Mouse (Mus musculus) adrenal gland, postnatal 14 days (tissue): Measurements from ENCODE around the gene Cdh4. TPM values are rescaled to one million over a fixed set of nuclear protein-coding genes. Genes with fewer than 3 reads are reported as not detected.

ENCODE experiments used
- DNase-seq: peaks from one replicate; pipeline ENCODE4 v3.0.0; 2021; ENCODE audit warnings: mixed read lengths
- total RNA-seq: library from RNA; stranded (reverse); gene quantifications from 2 replicates; pipeline ENCODE4 v1.2.3, GENCODE M21; 2021

Cdh4 gene
- total RNA-seq, 1 experiment from 2014 or later = 5.4 TPM

DNA sequence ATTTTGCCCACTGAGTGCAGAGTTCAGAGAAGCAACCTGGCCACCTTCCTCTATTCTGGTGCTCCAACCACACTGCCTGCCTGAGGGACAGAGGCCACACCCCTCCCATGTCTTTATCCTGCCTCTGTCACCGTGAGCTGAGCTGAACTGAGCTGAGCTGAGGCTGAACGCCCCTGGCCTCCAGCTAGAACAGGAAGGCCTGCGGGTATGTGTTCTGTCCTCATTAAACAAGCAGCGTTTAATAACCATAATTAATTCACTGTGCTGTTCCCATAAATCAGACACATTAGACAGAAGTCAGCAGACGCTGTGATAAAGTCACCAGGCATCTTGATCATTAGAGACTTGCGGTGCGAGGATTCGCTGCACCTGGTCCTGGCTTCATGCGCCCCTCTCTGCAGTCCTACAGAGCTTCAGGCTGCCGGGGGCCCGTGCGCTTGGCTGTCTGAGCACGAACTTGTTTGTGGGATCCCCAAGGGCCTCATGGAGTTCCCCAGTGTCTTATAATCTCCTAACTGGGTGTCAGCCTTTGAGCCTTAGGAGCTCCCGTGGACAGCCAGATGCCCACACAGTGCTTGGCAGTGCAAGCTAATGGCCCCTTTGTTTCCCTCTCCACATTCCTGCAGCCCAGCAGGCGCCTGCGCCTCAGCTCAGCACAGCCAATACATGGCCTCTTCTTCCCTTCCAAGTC lies 291.1 kb downstream of the Cdh4 start:
- no peak for DNase-seq

DNA sequence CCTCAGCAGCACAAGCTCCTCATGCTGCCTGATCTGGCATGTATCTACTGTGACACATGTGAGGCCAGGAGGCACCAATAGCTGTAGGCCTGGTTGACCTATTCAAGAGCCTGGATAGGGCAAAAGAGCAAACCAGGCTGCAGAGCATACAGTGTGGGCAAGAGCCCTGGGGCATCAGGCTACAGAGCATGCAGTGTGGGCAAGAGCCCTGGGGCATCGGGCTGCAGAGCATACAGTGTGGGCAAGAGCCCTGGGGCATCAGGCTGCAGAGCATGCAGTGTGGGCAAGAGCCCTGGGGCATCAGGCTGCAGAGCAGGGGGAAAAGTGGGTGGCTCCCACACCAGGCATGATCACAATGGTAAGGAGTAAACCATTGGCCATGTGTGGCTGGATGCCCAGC lies 300.2 kb downstream of the Cdh4 start:
- no peak for DNase-seq

GRCm38 (mm10) chr2:179742828-179743227 lies 300.6 kb downstream of the Cdh4 start:
- no peak for DNase-seq

- DNase-seq = no peak
Measured at GRCm38 (mm10) chr2:179746491-179746890, 304.3 kb downstream of the Cdh4 start.

- no peak for DNase-seq
Measured at GRCm38 (mm10) chr2:179749399-179749798, 307.2 kb downstream of the Cdh4 start.

DNA sequence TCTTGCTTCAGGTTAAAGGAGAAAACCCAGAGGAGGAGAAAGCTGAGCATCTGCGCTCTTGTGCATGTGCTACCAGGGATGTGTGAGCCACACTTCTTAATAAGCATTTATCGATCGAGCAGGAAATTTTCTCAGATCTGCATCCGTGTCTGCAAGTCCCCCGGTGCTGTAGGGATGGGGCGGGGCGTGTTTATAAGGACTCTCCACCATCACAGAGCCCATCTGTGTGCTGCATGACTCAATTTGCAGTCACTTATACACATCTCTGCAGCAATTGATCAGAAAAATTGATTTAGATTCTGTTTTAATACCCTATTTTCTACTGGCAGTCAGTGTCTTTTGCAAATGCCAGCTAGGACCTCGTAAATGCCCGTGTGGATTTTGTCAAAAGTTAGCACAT lies 311.6 kb downstream of the Cdh4 start:
- DNase-seq = no peak

DNA sequence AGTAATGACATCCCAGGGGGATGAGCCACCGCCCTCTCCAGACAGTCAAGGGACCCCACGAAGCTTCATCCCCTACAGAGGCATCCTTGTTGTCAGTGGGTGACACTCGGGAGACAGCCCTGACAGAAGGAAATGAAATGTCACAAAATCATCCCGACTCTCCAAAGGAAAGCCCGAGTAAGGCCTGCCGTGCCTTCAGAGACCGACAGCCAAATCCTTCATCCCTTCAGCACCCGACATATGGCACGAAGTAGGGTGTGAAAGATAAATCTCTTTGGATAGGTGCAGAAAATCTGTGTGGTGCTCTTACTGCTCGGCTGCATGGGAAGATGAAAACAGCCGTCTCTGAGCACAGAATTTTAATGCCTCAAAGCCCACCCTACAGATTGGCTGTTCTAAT lies 312.5 kb downstream of the Cdh4 start:
- DNase-seq = no peak

DNA sequence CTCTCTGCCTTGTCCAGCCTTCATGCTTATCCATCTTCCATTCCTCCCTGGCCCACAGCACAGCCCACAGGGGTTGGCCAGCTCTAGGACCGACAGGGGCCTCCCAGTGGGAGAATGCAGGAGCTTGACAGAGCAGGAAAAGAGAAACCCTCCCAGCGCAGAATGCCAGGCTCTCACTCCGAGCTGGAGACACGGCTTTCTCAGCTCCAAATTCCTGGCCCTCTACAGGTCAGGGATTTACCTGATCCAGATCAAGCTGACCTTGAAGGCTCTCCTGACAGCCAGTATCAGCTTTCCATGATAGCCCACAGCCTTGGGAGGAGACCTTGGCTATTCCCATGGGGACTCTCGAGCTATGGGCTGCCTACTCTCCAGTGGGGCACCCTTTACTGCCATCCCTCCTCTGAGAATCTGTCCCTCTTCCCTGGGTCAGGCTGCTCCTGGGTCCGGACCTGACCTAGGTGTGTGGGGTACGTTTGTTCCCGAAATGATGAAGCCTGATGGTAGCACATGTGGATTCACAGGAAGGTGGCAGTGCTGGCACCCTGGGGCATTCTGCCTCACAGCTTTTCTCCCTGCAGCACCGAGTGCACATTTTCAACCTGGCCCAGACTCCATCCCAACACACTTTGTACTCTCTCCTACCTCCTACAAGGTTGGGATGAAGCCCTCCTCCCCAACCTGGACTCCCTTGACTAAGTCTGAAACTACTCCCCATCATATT lies 319.6 kb downstream of the Cdh4 start:
- no peak for DNase-seq

DNA sequence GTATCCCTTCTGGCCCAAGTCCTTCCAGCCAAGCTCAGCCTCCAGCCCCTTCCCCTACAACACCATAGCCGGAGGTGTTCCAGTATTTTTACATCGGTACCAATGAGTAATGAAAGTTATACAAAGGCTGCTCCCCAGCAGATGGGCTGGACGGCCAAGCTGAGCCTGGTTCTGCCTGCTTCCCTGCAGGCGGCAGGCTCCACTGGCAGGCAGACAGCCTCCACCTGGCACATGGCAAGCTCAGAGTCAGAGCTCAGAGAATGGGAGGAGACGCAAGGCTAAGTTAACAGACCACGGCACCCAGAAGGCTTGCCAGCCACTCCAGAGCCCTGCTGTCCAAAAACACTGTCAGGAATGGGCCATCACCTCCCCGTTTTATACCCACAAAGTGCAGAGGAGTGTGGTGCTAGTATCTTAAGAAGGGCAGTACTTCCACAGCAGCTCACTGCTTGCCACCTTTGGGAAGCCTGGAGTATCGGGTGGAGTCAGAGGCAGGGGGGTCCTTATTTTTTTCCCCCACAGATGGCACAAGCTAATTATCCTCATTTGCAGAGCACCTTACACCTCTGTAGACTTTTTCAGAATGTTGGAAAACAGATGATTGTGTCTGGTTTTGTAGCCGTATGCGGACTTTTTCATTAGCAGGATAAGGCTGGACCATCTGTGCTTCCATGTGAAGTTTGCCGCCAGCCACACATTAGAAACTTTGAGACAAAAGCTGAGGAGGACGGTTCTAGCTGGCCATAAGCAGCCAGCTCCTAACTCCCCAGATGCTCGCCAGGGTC lies 320.5 kb downstream of the Cdh4 start:
- no peak for DNase-seq

DNA sequence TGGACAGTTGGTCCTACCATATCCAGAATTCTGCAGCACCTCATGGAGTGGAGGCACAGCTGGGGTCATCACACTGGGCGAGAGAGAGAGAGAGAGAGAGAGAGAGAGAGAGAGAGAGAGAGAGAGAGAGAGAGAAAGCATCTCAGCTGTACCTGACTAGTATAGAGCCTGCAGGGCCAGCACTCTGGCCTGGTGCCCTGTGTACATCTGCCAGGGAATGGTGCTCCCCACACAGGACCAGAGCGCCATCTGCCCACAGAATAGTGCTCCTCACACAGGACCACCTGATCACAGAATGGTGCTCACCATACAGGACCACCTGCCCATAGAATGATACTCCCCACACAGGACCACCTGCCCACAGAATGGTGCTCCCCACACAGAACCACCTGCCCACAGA lies 322.2 kb downstream of the Cdh4 start:
- no peak for DNase-seq

GRCm38 (mm10) chr2:179766664-179767526 lies 324.7 kb downstream of the Cdh4 start:
- DNase-seq = no peak

GRCm38 (mm10) chr2:179767527-179767849 lies 325.3 kb downstream of the Cdh4 start:
- DNase-seq = no peak

DNA sequence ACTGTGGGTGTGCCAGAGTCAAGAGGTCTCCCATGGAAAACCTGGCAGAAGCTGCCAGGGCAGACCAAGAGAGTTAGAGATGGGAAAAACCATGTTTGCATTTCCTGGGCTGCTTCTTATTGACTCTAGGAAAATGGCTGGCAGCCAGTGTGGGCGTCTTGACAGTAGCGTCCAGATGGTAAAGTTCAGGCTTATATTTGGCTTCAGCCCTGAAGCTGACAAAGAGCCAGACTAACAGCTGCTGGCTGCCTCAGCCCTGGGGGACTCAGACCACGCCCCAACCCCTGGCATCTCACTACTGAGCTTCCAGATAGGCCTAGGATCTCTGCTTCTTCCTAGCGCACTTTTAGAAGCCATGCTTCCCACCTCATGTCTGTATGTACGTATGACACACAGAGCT lies 326.9 kb downstream of the Cdh4 start:
- peak; percentile 27 for DNase-seq

DNA sequence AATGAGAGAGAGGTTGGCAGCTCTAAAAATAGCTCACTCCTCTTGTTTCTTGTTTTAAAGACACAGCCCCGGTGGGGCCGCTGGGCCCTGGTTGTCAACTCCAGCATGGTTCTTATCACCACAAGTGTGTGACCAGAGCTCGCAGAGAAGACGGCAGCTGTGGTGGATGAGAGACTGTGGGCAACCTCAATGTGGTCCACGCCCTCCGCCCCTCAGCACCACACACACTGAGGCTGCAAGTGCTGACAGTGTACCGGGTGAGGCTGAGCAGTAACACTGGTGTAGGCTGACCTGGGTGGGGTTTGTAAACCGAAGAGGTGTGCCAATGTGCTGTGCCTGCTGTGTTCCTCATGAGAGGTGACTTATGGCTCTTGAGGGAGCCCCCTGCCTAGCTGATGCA lies 327.7 kb downstream of the Cdh4 start:
- no peak for DNase-seq

DNA sequence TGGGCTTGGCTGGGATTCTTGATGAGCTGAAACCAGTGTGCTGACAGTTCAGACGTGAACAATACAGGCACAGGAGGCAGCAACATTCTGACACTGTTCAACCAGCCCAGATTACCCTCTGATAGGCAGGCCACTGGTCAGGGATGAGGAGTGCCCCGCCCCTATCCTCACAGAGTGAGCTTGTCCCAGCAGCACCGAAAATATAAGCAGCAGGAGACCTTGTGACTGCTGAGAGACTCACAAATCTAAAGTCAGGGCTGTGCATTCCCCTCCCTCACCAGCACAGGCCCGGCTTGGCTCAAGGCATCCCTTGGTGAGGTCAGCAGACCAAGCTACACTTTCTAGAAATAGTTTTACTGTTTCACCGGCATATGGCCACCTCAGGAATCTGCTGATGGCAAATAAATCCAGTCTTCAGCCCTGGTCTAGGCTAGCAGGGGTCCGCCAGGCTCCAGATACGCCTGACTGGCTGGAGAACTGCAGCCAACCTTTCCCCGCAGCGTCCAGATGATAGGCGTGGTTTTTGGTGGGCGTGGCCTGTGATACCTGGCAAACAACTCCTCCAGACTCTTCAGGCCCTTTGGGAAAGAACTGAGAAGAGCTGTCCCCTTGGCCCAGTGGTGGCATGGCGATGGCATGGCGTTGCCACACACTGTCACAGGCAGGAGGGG lies 332.3 kb downstream of the Cdh4 start:
- no peak for DNase-seq

- DNase-seq = no peak
Measured at GRCm38 (mm10) chr2:179775999-179776705, 333.9 kb downstream of the Cdh4 start.

DNA sequence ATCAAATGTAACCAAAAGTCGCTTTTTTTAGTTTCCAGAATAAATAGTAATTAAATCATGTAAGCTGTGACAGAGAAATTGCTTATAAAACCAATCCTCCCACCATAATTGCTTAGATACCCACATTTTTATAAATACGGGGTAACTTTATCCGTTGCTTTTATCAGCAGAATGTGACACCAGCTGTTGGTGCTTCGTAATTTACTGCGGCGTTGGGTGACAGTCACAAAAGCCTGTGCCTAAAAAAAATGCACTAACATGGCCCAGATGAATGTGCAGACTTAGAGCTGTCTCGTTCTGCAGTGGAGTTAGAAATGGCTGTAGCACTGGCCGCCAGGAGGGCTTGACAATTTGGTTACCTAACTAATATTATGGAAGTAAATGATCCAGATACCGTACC lies 337.0 kb downstream of the Cdh4 start:
- DNase-seq = no peak

DNA sequence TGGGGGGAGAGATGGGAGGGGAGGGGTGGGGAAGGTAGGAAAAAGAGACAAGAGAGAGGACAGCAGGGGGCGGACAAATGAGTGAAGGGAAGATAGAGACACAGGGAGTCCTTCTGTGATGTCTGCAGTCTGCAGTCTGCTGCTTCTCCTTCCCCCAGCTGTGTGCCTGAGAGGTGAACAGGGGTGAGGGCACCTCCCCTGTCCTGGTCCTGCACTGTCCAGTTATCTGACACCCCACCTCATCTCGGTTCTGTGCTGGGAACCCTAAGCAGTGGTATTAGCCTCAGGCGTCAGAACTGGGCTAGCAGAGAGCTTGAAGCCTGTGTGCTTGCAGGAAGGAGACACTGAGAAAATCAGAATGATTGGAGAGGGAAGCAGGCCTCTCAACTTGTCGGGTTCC lies 338.7 kb downstream of the Cdh4 start:
- no peak for DNase-seq

GRCm38 (mm10) chr2:179787256-179787655 lies 345.0 kb downstream of the Cdh4 start:
- DNase-seq = no peak

GRCm38 (mm10) chr2:179787797-179788196 lies 345.6 kb downstream of the Cdh4 start:
- no peak for DNase-seq

DNA sequence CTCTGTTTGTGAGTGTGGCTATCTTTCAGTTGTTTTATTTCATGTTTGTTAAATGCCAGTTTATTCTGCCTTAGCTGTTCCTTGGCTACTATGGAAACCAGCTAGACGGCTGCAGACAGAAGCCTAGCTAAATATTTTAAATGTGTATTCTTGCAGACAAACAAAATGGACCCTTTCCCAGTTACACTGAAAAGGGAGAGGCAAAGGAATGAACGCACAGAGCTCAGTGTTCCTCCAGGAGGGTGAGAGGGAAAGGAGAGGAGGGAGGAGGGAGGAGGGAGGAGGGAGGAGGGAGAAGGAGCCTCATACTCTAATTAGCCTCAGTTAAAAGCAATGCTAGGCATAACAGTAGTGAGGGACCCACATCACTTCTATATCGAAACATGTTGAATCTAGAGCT lies 348.5 kb downstream of the Cdh4 start:
- no peak for DNase-seq
